Mouse (Mus musculus): ENCODE results near the gene Selenov. TPM values are rescaled to one million over a fixed set of nuclear protein-coding genes. Genes with fewer than 3 reads are reported as not detected.

Selenov gene
- total and polyA plus RNA-seq, 2 experiments from 2014 or later, result not detected

- no peak overlapping the region for H3K9ac ChIP-seq (replicated peaks; ENCODE audit: low read depth, low read length)
- 83% methylated on average over 4 of the region's 4 CpGs for WGBS
- ATAC-seq (ENCODE audit: insufficient read depth, low read depth), result no peak
Measured at GRCm38 (mm10) chr7:28334534-28334933, 43.5 kb upstream of the Selenov start.

DNA sequence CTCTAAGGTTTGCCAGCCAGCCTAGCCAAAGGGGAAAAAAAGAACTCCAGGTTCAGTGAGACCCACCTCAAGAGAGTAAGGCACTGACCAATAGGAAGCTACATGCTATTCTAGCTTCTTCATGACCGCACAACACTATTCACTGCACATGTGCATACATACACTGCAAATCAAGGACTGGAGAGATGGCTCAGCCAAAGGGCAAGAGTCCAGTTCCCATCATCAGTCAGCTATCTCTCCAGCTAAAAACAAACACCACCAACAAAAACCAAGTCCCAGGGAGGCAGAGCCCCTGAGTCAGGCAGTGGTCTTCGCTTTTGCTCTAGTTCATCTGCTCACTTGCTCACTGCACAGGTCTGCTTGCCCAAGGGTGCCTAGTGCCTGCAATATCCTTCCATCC is 37.3 kb upstream of the Selenov start:
- WGBS, result 98% methylated on average over 2 of the region's 2 CpGs
- no peak for DNase-seq (ENCODE audit: low spot score)
- peaks cover 88% of the 10 kb centered on the region for H3K36me3 ChIP-seq (replicated peaks; ENCODE audit: control insufficient read depth, insufficient read depth, low read length)

More at GRCm38 (mm10) chr7:28334534-28334933, 43.5 kb upstream of the Selenov start:
- Histone ChIP-seq H3K36me3 (replicated peaks; ENCODE audit: control insufficient read depth, insufficient read depth, low read length) (peaks cover 26% of the 10 kb centered on the region), H3K4me3 (ENCODE audit: low read depth, low read length) (no peak overlapping the region), H3K4me2 (ENCODE audit: low read depth, low read length) (no peak overlapping the region), H3K27me3 (ENCODE audit: control insufficient read depth, insufficient read depth, low read length) (no peaks in the 10 kb centered on the region), H3K4me1 (ENCODE audit: control insufficient read depth, insufficient read depth) (peaks cover 5% of the 10 kb centered on the region), H3K9me3 (replicated peaks; ENCODE audit: control insufficient read depth, low read length) (no peaks in the 10 kb centered on the region), H3K27ac (ENCODE audit: low read depth) (no peak overlapping the region)
- no peak for TF ChIP-seq CTCF (IDR thresholded peaks at IDR 0.05; ENCODE audit: low read depth)
- TF ChIP-seq EP300 (IDR thresholded peaks at IDR 0.05; ENCODE audit: low read depth), result no peak
- DNase-seq (ENCODE audit: low spot score), result no peak

DNA sequence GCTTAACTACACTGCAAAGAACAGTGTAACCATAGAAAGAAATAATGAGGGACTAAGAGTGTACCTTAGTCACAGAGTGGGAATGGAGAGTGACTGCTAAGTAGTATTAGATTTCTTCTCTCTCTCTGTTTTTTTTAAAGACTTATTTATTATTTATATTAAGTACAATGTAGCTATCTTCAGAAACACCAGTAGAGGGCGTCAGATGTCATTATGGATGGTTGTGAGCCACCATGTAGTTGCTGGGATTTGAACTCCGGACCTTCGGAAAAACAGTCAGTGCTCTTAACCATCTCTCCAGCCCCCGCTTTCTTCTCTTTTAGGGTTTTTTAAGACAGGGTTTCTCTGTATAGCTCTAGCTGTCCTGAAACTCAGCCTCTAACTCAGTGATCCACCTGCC is 35.5 kb upstream of the Selenov start:
- Histone ChIP-seq H3K4me2 (ENCODE audit: low read depth, low read length) (no peak overlapping the region), H3K9ac (replicated peaks; ENCODE audit: low read depth, low read length) (no peak overlapping the region), H3K9me3 (replicated peaks; ENCODE audit: control insufficient read depth, low read length) (no peaks in the 10 kb centered on the region), H3K27ac (ENCODE audit: low read depth) (no peak overlapping the region), H3K27me3 (ENCODE audit: control insufficient read depth, insufficient read depth, low read length) (no peaks in the 10 kb centered on the region), H3K4me3 (ENCODE audit: low read depth, low read length) (no peak overlapping the region), H3K36me3 (replicated peaks; ENCODE audit: control insufficient read depth, insufficient read depth, low read length) (peaks cover 100% of the 10 kb centered on the region), H3K4me1 (ENCODE audit: control insufficient read depth, insufficient read depth) (no peaks in the 10 kb centered on the region)
- no peak for TF ChIP-seq CTCF (IDR thresholded peaks at IDR 0.05; ENCODE audit: low read depth)
- no peak for TF ChIP-seq EP300 (IDR thresholded peaks at IDR 0.05; ENCODE audit: low read depth)
- 83% methylated on average over 4 of the region's 4 CpGs for WGBS
- ATAC-seq (ENCODE audit: insufficient read depth, low read depth) (no peak), DNase-seq (ENCODE audit: low spot score) (no peak)

More for the DNA sequence above, 37.3 kb upstream of the Selenov start:
- Histone ChIP-seq H3K4me2 (ENCODE audit: low read depth, low read length) (no peak overlapping the region), H3K27ac (ENCODE audit: low read depth) (no peak overlapping the region), H3K4me1 (ENCODE audit: control insufficient read depth, insufficient read depth) (no peaks in the 10 kb centered on the region), H3K9ac (replicated peaks; ENCODE audit: low read depth, low read length) (no peak overlapping the region), H3K4me3 (ENCODE audit: low read depth, low read length) (no peak overlapping the region), H3K9me3 (replicated peaks; ENCODE audit: control insufficient read depth, low read length) (no peaks in the 10 kb centered on the region), H3K27me3 (ENCODE audit: control insufficient read depth, insufficient read depth, low read length) (no peaks in the 10 kb centered on the region)
- TF ChIP-seq EP300 (IDR thresholded peaks at IDR 0.05; ENCODE audit: low read depth), result no peak
- TF ChIP-seq CTCF (IDR thresholded peaks at IDR 0.05; ENCODE audit: low read depth), result no peak
- ATAC-seq (ENCODE audit: insufficient read depth, low read depth), result no peak

DNA sequence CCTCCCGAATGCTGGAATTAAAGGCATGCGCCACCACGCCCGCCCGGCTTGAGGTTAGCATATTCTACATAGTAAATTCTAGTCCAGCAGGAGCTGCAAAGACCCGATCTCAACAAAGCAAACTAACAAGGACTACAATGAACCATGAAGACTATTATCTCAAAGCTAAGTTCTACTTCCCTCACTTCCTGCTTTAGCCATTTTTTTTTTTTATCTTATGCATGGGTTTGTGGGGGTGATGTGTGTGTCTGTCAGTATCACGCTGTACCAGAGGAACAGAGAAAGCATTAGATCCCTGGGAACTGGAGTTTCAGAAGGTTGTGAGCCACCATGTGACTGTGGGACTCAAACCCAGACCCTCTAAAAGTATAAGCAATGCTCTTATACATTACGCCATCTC is 34.3 kb upstream of the Selenov start:
- ATAC-seq (ENCODE audit: insufficient read depth, low read depth) (no peak), DNase-seq (ENCODE audit: low spot score) (no peak)
- Histone ChIP-seq H3K9ac (replicated peaks; ENCODE audit: low read depth, low read length) (no peak overlapping the region), H3K36me3 (replicated peaks; ENCODE audit: control insufficient read depth, insufficient read depth, low read length) (peaks cover 100% of the 10 kb centered on the region), H3K9me3 (replicated peaks; ENCODE audit: control insufficient read depth, low read length) (no peaks in the 10 kb centered on the region), H3K27ac (ENCODE audit: low read depth) (no peak overlapping the region), H3K4me2 (ENCODE audit: low read depth, low read length) (no peak overlapping the region), H3K27me3 (ENCODE audit: control insufficient read depth, insufficient read depth, low read length) (no peaks in the 10 kb centered on the region), H3K4me1 (ENCODE audit: control insufficient read depth, insufficient read depth) (no peaks in the 10 kb centered on the region), H3K4me3 (ENCODE audit: low read depth, low read length) (no peak overlapping the region)
- no peak for TF ChIP-seq EP300 (IDR thresholded peaks at IDR 0.05; ENCODE audit: low read depth)
- no peak for TF ChIP-seq CTCF (IDR thresholded peaks at IDR 0.05; ENCODE audit: low read depth)
- 96% methylated on average over 8 of the region's 8 CpGs for WGBS

GRCm38 (mm10) chr7:28321974-28322720 is 31.2 kb upstream of the Selenov start:
- peaks cover 100% of the 10 kb centered on the region for H3K36me3 ChIP-seq (replicated peaks; ENCODE audit: control insufficient read depth, insufficient read depth, low read length)
- no peaks in the 10 kb centered on the region for H3K4me1 ChIP-seq (ENCODE audit: control insufficient read depth, insufficient read depth)
- H3K4me3 ChIP-seq (ENCODE audit: low read depth, low read length), result no peak overlapping the region
- no peak overlapping the region for H3K9ac ChIP-seq (replicated peaks; ENCODE audit: low read depth, low read length)
- DNase-seq (ENCODE audit: low spot score) (no peak), ATAC-seq (ENCODE audit: insufficient read depth, low read depth) (no peak)
- 90% methylated on average over 15 of the region's 15 CpGs for WGBS
- no peak overlapping the region for H3K27ac ChIP-seq (ENCODE audit: low read depth)
- TF ChIP-seq EP300 (IDR thresholded peaks at IDR 0.05; ENCODE audit: low read depth) (no peak), CTCF (IDR thresholded peaks at IDR 0.05; ENCODE audit: low read depth) (no peak)
- no peaks in the 10 kb centered on the region for H3K9me3 ChIP-seq (replicated peaks; ENCODE audit: control insufficient read depth, low read length)
- no peak overlapping the region for H3K4me2 ChIP-seq (ENCODE audit: low read depth, low read length)
- no peaks in the 10 kb centered on the region for H3K27me3 ChIP-seq (ENCODE audit: control insufficient read depth, insufficient read depth, low read length)

DNA sequence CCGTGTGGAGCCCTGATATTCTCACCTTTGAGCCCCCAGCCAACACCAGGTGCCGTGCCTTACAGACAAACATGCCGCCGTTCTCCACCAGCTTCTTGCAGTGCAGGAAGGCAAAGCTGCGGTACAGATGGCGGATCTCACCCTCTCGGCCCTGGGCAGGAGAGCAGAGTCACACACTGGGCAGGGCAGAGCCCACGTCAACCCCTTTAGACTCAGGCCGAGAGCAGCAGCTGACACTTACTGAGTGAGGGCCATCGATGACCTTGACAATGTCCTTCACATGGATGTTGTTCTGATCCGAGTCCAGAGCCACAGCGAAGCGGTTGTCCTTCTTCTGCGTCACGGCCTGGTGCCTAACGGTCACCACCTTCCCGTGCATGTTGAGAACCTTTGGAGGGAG is 27.7 kb upstream of the Selenov start:
- WGBS, result 83% methylated on average over 17 of the region's 17 CpGs
- Histone ChIP-seq H3K27me3 (ENCODE audit: control insufficient read depth, insufficient read depth, low read length) (no peaks in the 10 kb centered on the region), H3K36me3 (replicated peaks; ENCODE audit: control insufficient read depth, insufficient read depth, low read length) (peaks cover 95% of the 10 kb centered on the region), H3K4me1 (ENCODE audit: control insufficient read depth, insufficient read depth) (no peaks in the 10 kb centered on the region), H3K9me3 (replicated peaks; ENCODE audit: control insufficient read depth, low read length) (no peaks in the 10 kb centered on the region), H3K27ac (ENCODE audit: low read depth) (no peak overlapping the region), H3K9ac (replicated peaks; ENCODE audit: low read depth, low read length) (no peak overlapping the region), H3K4me3 (ENCODE audit: low read depth, low read length) (no peak overlapping the region), H3K4me2 (ENCODE audit: low read depth, low read length) (no peak overlapping the region)
- TF ChIP-seq EP300 (IDR thresholded peaks at IDR 0.05; ENCODE audit: low read depth) (no peak), CTCF (IDR thresholded peaks at IDR 0.05; ENCODE audit: low read depth) (no peak)
- no peak for DNase-seq (ENCODE audit: low spot score)
- ATAC-seq (ENCODE audit: insufficient read depth, low read depth), result no peak
